Mouse (Mus musculus) hindbrain, embryonic 10.5 days (tissue): ENCODE measurements at regions not wholly inside any gene's neighbourhood (a gene's known extent, or its start where the extent isn't known, plus 50 kb on each side); places are given as distances from the start of the nearest gene placed in this dataset.

ENCODE experiments used
- DNase-seq: peaks from one replicate; pipeline ENCODE4 v3.0.0-alpha.2; 2017; ENCODE audit warnings: low spot score
- H3K27ac ChIP-seq: fragments of 300-500 bp; sonication (generic); 2 replicates; pipeline ENCODE4 v1.5.1; 2016; ENCODE audit warnings: mild to moderate bottlenecking, moderate library complexity
- H3K27me3 ChIP-seq: fragments of 300-500 bp; sonication (generic); 2 replicates; pipeline ENCODE4 v1.6.1; 2016; ENCODE audit warnings: mild to moderate bottlenecking; ENCODE audit not compliant: poor library complexity, insufficient read depth, severe bottlenecking
- H3K36me3 ChIP-seq: fragments of 300-500 bp; sonication (generic); 2 replicates; pipeline ENCODE4 v1.6.1; 2016; ENCODE audit warnings: mild to moderate bottlenecking, moderate library complexity
- H3K4me1 ChIP-seq: fragments of 300-500 bp; sonication (generic); replicated peaks from 2 replicates; pipeline ENCODE4 v1.6.1; 2016; ENCODE audit warnings: mild to moderate bottlenecking
- H3K4me3 ChIP-seq: fragments of 300-500 bp; sonication (generic); 2 replicates; pipeline ENCODE4 v1.5.1; 2016; ENCODE audit warnings: mild to moderate bottlenecking, moderate library complexity
- H3K9me3 ChIP-seq: fragments of 300-500 bp; sonication (generic); 2 replicates; pipeline ENCODE4 v1.6.1; 2016; ENCODE audit warnings: mild to moderate bottlenecking, moderate library complexity
- WGBS: fragments of 180-500 bp; shearing (Covaris S2); methylation state at CpG from one replicate; pipeline ENCODE4 v1.1.7; 2016; 5-methylcytosine and 5-hydroxymethylcytosine counted together

DNA sequence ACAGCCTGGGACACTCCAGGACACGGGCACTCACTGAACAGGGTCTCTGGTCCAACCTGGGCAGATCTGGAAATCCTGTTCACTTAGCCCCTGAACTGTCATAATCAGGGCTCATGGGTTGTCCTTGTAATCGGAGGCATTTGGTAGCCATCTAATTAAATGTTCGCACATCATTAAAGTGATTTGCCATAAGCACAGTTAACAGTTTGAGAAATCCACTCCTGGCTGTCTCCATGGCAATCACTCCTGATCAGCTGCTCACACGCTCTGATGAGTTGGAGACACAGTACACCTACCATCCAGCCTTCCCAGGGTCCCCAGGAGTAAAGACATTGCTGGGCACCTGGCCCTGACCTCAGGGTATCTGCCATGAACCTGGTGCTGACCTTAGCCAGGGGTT lies 60.6 kb downstream of the Hmx1 start:
- Histone ChIP-seq H3K9me3 (no peaks in the 10 kb centered on the region), H3K27me3 (peaks cover 61% of the 10 kb centered on the region), H3K4me1 (peaks cover 39% of the 10 kb centered on the region), H3K36me3 (no peaks in the 10 kb centered on the region), H3K27ac (no peak overlapping the region), H3K4me3 (no peak overlapping the region)
- DNase-seq: no peak
- WGBS: 80% methylated on average over 4 of the region's 4 CpGs
